Mouse (Mus musculus) hindbrain, postnatal 0 days (tissue): Measurements from ENCODE around the gene Trim11. TPM values are rescaled to one million over a fixed set of nuclear protein-coding genes. Genes with fewer than 3 reads are reported as not detected.

Experiments
- ATAC-seq: fragments of 200-750 bp; cut with Nextera tagmentation; 2 replicates; pipeline ENCODE4 v1.8.0; 2017; ENCODE audit warnings: mild to moderate bottlenecking, moderate TSS enrichment, moderate library complexity
- DNase-seq: peaks from one replicate; pipeline ENCODE4 v3.0.0-alpha.2; 2015; ENCODE audit warnings: low spot score
- H3K27ac ChIP-seq: fragments of 300-500 bp; sonication (generic); 2 replicates; pipeline ENCODE4 v1.5.1; 2014; ENCODE audit warnings: mild to moderate bottlenecking
- H3K27me3 ChIP-seq: fragments of 300-500 bp; sonication (generic); 2 replicates; pipeline ENCODE4 v1.6.1; 2014; ENCODE audit warnings: low read length, mixed read lengths; ENCODE audit not compliant: insufficient read depth
- H3K36me3 ChIP-seq: fragments of 300-500 bp; sonication (generic); 2 replicates; pipeline ENCODE4 v1.6.1; 2014; ENCODE audit warnings: low read length, mixed read lengths; ENCODE audit not compliant: insufficient read depth
- H3K4me1 ChIP-seq: fragments of 300-500 bp; sonication (generic); 2 replicates; pipeline ENCODE4 v1.6.1; 2014; ENCODE audit warnings: antibody characterized with exemption, low read length, mixed read lengths; ENCODE audit not compliant: insufficient read depth
- H3K4me2 ChIP-seq: fragments of 300-500 bp; sonication (generic); 2 replicates; pipeline ENCODE4 v1.6.1; 2014; ENCODE audit warnings: low read depth, mild to moderate bottlenecking, low read length, moderate library complexity, mixed read lengths
- H3K4me3 ChIP-seq: fragments of 300-500 bp; sonication (generic); 2 replicates; pipeline ENCODE4 v1.5.1; 2014; ENCODE audit warnings: low read length
- H3K9ac ChIP-seq: fragments of 300-500 bp; sonication (generic); replicated peaks from 2 replicates; pipeline ENCODE4 v1.6.1; 2014; ENCODE audit warnings: mild to moderate bottlenecking, low read length, moderate library complexity, mixed read lengths
- H3K9me3 ChIP-seq: fragments of 300-500 bp; sonication (generic); 2 replicates; pipeline ENCODE4 v1.6.1; 2016; ENCODE audit warnings: low read length, mixed read lengths
- CTCF ChIP-seq: IDR thresholded peaks from 2 replicates; pipeline ENCODE4 v1.5.1; 2016; ENCODE audit warnings: antibody characterized with exemption, control low read depth, low read depth
- WGBS: fragments of 180-500 bp; shearing (Covaris S2); extraction: QIAGEN DNeasy Blood & Tissue Kit; methylation state at CpG from one replicate; pipeline ENCODE4 v1.1.7; 2014; 5-methylcytosine and 5-hydroxymethylcytosine counted together
- polyA plus RNA-seq: library from polyadenylated mRNA; unstranded; fragments of >200 nt; fragmentation: Nextera tagmentation; extraction: Ambion mirVana; gene quantifications from 2 replicates; pipeline ENCODE4 v1.2.1, GENCODE M21; 2015
- total RNA-seq: library from RNA; depleted of rRNA; stranded (reverse); fragments of >200 nt; gene quantifications from 2 replicates; pipeline ENCODE4 v1.2.3, GENCODE M21; 2014

Trim11 gene
- total and polyA plus RNA-seq, 2 experiments from 2014 or later = 14.1 to 31.7 TPM

DNA sequence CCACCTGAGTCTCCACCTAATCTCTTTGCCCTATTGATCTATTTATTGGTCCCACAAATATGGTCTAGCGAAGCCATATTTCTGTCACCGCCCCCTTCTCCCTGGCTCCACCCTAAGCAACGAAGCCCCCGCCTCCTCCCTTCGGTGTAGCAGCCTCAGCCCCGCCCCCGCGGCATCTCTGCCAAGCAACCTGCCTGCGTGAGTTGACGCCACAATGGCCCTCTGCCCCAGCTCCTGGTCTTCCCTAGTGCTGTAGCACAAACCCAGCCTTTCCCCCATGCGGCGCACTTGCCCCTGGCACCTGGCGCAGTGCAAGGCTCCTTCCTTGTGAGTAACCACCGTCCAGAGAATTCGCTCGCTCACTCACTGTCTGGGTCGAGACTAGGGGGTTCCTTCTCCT lies 14.3 kb upstream of the Trim11 start:
- DNase-seq (no peak), ATAC-seq (no peak)
- H3K4me3 ChIP-seq = no peak overlapping the region
- H3K4me1 ChIP-seq = 0 out of 2 replicates have a peak, but pooled peaks cover 3% of the 10 kb centered on the region
- no peaks in the 10 kb centered on the region for H3K9me3 ChIP-seq
- no peaks in the 10 kb centered on the region for H3K27me3 ChIP-seq
- WGBS = 37% methylated on average over 17 of the region's 17 CpGs
- H3K4me2 ChIP-seq = no peak overlapping the region
- TF ChIP-seq CTCF = no peak
- no peak overlapping the region for H3K27ac ChIP-seq
- H3K9ac ChIP-seq = no peak overlapping the region; the same call in 1 of the 2 replicates
- no peaks in the 10 kb centered on the region for H3K36me3 ChIP-seq

DNA sequence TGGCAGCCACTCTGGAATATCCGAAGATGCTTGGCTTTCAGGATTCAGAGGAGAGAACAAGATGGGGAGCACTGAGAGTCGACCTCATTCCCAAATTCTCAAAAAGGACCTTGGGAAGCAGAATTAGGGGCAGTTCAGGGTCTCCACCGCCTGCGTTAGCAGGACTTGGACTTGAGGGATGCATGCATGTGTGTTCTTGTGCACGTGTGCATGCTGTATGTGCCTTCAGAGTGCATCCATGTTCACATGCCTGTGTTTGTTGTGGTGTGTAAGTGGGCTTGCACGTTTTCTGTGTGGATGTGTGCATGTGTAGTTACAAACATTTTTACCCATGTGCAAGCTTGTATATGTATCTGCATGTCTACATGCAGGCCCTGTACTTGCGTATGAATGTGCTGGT lies 13.7 kb upstream of the Trim11 start:
- no peak overlapping the region for H3K27ac ChIP-seq
- WGBS = 87% methylated on average over 7 of the region's 7 CpGs
- no peak for TF ChIP-seq CTCF
- H3K27me3 ChIP-seq = no peaks in the 10 kb centered on the region
- no peak overlapping the region for H3K9ac ChIP-seq
- DNase-seq (no peak), ATAC-seq (no peak)
- no peak overlapping the region for H3K4me2 ChIP-seq
- H3K9me3 ChIP-seq = no peaks in the 10 kb centered on the region
- H3K4me1 ChIP-seq = 0 out of 2 replicates have a peak, but pooled peaks cover 3% of the 10 kb centered on the region
- H3K4me3 ChIP-seq = no peak overlapping the region
- H3K36me3 ChIP-seq = no peaks in the 10 kb centered on the region

DNA sequence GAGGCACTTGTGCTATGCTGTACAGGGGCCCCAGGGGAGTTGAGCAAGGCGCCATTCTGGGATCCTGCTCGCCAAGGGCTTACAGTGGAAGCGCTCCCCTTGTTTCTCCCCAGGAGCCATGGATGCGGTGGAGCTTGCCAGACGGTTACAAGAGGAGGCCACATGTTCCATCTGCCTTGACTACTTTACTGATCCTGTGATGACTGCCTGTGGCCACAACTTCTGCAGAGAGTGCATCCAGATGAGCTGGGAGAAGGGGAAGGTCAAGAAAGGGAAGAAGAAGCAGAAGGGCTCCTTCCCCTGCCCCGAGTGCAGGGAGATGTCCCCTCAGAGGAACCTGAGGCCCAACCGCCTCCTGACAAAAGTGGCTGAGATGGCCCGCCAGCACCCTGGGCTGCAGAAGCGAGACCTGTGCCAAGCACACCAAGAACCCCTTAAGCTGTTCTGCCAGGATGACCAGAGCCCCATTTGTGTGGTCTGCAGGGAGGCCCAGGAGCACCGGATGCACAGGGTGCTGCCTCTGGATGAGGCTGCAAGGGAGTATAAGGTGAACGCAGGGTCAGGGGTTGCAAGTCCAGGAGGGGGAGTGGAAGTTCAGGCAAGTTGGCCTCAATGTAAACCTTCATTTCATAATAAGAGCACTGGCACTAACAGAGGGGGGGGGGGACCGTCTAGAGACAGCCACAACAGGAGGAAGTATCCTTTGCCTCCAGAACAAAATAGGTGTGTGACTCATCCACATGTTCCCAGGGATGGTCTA lies 12.7 kb upstream of the Trim11 start:
- H3K4me2 ChIP-seq = no peak overlapping the region
- H3K9me3 ChIP-seq = no peaks in the 10 kb centered on the region
- no peak overlapping the region for H3K9ac ChIP-seq
- H3K27me3 ChIP-seq = no peaks in the 10 kb centered on the region
- H3K4me3 ChIP-seq = no peak overlapping the region
- WGBS = 45% methylated on average over 12 of the region's 12 CpGs
- no peak for ATAC-seq
- no peaks in the 10 kb centered on the region for H3K4me1 ChIP-seq
- TF ChIP-seq CTCF = no peak
- H3K36me3 ChIP-seq = no peaks in the 10 kb centered on the region
- no peak for DNase-seq
- no peak overlapping the region for H3K27ac ChIP-seq

DNA sequence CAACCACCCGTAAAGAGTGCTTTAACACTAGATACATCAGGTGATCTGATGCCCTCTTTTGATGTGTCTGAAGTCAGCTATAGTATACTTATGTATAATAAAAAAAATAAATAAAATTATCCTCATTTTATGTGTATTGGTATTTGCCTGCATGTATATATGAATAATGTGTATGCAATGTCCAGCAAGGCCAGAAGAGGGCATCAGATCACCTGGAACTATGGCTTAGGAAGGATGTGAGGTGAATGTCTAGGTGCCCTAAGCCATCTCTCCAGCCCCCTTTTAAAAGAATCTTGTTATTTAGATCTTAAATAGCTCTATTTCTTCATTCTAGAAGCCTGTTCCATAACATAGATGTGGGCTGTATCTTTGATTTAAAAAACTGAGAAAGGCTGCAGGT lies 10.5 kb upstream of the Trim11 start:
- H3K9ac ChIP-seq = no peak overlapping the region
- no peak overlapping the region for H3K4me3 ChIP-seq
- no peaks in the 10 kb centered on the region for H3K9me3 ChIP-seq
- H3K27me3 ChIP-seq = no peaks in the 10 kb centered on the region
- 97% methylated on average over 1 of the region's 1 CpGs for WGBS
- H3K4me1 ChIP-seq = no peaks in the 10 kb centered on the region
- ATAC-seq (no peak), DNase-seq (peak; percentile 57)
- no peak overlapping the region for H3K4me2 ChIP-seq
- H3K27ac ChIP-seq = no peak overlapping the region
- peak; percentile 72 for TF ChIP-seq CTCF
- no peaks in the 10 kb centered on the region for H3K36me3 ChIP-seq

DNA sequence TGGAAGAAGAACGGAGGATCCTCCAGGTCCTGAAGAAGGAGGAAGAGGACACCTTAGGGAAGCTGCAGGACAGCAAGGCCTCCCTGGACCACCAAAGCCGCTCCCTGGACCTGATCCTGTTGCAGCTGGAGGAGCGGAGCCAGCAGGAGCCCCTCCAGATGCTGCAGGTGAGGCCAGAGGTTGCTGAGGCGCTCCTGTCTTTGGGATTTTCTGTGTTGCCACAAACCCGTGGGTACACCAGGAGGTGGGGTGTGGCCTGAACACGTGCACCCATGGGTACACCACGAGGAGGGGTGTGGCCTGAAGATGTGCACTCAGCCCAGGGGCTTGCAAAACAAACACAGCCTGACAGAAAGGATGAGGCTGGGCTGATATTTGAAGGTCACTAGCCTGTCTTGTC lies 9.3 kb upstream of the Trim11 start:
- H3K9me3 ChIP-seq = no peaks in the 10 kb centered on the region
- H3K9ac ChIP-seq = no peak overlapping the region
- WGBS = 87% methylated on average over 7 of the region's 7 CpGs
- no peaks in the 10 kb centered on the region for H3K27me3 ChIP-seq
- H3K4me1 ChIP-seq = no peaks in the 10 kb centered on the region
- ATAC-seq = no peak
- H3K27ac ChIP-seq = no peak overlapping the region
- H3K36me3 ChIP-seq = no peaks in the 10 kb centered on the region
- TF ChIP-seq CTCF = no peak
- no peak overlapping the region for H3K4me2 ChIP-seq
- H3K4me3 ChIP-seq = no peak overlapping the region
- no peak for DNase-seq

DNA sequence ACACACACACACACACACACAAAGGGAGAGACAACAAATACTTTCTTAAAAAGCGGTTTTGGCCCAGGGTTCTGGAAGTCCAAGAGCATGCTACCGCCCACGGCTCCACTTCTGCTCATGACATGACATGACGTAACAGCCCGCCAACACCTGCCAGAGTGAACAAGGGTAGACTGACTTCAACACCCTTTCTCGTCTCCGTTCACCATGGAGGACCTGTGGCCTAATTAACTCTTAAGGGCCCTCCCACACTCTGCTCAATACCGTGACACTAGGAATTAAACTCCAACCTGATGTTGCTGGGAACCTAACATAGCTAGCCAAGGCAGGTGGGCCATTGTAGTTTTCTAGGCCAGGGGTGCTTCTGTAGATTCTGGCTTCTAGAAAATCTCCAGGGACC lies 8.9 kb upstream of the Trim11 start:
- H3K4me1 ChIP-seq = no peaks in the 10 kb centered on the region
- no peak for DNase-seq
- no peaks in the 10 kb centered on the region for H3K27me3 ChIP-seq
- 85% methylated on average over 8 of the region's 8 CpGs for WGBS
- no peak overlapping the region for H3K4me2 ChIP-seq
- TF ChIP-seq CTCF = no peak
- no peak overlapping the region for H3K27ac ChIP-seq
- H3K4me3 ChIP-seq = no peak overlapping the region
- no peaks in the 10 kb centered on the region for H3K36me3 ChIP-seq
- no peak overlapping the region for H3K9ac ChIP-seq
- H3K9me3 ChIP-seq = no peaks in the 10 kb centered on the region
- no peak for ATAC-seq

DNA sequence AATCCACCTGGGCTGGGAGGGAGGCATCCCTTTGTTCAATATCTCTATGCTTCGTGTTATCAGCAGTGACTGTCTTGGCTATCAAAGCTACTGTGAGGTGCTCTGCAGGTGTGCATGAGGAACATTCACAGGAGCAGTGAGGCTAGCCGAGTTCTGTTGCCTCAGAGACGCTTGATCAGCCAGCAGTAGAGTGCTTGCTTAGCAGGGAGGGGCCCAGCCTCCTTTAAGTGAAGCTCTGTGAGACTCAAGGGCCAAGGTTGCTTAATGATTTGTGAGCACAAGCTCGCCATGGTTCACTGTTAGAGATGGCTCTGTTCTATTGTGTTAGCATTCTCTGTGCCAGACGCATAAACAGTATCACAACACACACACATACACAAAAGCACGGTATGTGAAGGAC lies 8.2 kb upstream of the Trim11 start:
- Histone ChIP-seq H3K27me3 (no peaks in the 10 kb centered on the region), H3K9ac (no peak overlapping the region), H3K4me1 (no peaks in the 10 kb centered on the region), H3K36me3 (no peaks in the 10 kb centered on the region), H3K9me3 (no peaks in the 10 kb centered on the region), H3K4me3 (no peak overlapping the region), H3K4me2 (no peak overlapping the region), H3K27ac (no peak overlapping the region)
- ATAC-seq (no peak), DNase-seq (no peak)
- WGBS = 74% methylated on average over 6 of the region's 6 CpGs
- no peak for TF ChIP-seq CTCF
